Mouse (Mus musculus): ENCODE measurements around the gene Fcrl1. TPM values are rescaled to one million over a fixed set of nuclear protein-coding genes. Genes with fewer than 3 reads are reported as not detected.
"Not testable (repeated sequence)": the region's sequence is repeated elsewhere in the genome, so short reads cannot be mapped to it uniquely, and the experiment has no call there.

The Fcrl1 gene
- under 1 TPM in 1 of 2 experiments, not detected in 1; 0.31 TPM for total RNA-seq (2021)

- DNase-seq: no peak
- intact Hi-C loops (cut with DNase I): no loop called here
Measured at GRCm38 (mm10) chr3:87376195-87377165, at the start of gene Fcrl1. Fcrl1 (plus strand) TSS chr3:87376387.

DNA sequence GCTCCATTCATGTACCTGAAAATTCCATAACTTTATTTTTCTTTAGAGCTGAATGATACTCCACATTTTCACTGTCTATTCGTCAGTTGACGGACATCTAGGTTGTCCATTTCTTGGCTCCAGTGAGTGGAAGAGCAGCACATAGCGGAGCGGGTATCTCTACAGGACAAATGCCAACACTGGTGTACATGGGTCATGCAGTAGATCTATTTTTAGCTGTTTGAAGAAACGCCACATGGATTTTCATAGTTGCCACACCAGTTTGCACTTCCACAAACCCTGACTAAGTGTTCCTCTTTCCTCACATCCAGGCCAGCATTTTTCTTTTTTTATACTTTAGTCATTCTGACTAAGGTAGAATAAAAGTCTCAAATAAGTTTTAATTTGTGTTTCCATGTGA, 38.3 kb upstream of the Fcrl1 start:
- intact Hi-C loops (cut with DNase I): no loop called here

GRCm38 (mm10) chr3:87350992-87351391, 25.2 kb upstream of the Fcrl1 start:
- DNase-seq; intact Hi-C loops (cut with DNase I): not testable (repeated sequence)

More for the DNA sequence above, 38.3 kb upstream of the Fcrl1 start:
- peak in 1 of 2 experiments; percentile 9 for DNase-seq

GRCm38 (mm10) chr3:87357581-87357980, 18.6 kb upstream of the Fcrl1 start, which contains the start of gene Cd5l:
Cd5l (plus strand) TSS chr3:87357881.
- intact Hi-C loops (cut with DNase I): no loop called here
- no peak for DNase-seq

GRCm38 (mm10) chr3:87359215-87359614, 17.0 kb upstream of the Fcrl1 start:
- intact Hi-C loops (cut with DNase I): no loop called here
- DNase-seq: no peak

- intact Hi-C loops (cut with DNase I): no loop called here
- DNase-seq: no peak
Measured at GRCm38 (mm10) chr3:87360466-87360865, 15.7 kb upstream of the Fcrl1 start.

DNA sequence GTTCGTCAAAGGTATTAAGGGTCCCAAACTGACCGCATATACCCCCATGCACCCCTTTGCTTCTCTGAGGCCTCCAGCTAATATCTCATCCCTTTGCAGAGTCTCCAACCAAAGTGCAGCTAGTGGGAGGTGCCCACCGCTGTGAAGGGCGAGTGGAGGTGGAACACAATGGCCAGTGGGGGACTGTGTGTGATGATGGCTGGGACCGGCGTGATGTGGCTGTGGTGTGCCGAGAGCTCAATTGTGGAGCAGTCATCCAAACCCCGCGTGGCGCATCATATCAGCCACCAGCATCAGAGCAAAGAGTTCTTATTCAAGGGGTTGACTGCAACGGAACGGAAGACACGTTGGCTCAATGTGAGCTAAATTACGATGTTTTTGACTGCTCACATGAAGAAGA, 10.5 kb upstream of the Fcrl1 start:
- DNase-seq: no peak
- intact Hi-C loops (cut with DNase I): no loop called here

DNA sequence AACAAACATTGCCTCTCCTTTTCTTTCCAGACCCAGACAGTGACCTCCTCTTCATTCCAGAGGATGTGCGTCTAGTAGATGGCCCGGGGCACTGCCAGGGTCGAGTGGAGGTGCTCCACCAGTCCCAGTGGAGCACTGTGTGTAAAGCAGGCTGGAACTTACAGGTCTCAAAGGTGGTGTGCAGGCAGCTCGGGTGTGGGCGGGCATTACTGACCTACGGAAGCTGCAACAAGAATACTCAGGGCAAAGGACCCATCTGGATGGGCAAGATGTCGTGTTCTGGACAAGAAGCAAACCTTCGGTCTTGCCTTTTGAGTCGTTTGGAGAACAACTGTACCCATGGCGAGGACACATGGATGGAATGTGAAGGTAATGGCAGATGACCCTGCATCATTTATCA, 8.7 kb upstream of the Fcrl1 start:
- no peak for DNase-seq
- intact Hi-C loops (cut with DNase I): no loop called here

GRCm38 (mm10) chr3:87369181-87369580, 7.0 kb upstream of the Fcrl1 start:
- DNase-seq: no peak
- intact Hi-C loops (cut with DNase I): no loop called here

DNA sequence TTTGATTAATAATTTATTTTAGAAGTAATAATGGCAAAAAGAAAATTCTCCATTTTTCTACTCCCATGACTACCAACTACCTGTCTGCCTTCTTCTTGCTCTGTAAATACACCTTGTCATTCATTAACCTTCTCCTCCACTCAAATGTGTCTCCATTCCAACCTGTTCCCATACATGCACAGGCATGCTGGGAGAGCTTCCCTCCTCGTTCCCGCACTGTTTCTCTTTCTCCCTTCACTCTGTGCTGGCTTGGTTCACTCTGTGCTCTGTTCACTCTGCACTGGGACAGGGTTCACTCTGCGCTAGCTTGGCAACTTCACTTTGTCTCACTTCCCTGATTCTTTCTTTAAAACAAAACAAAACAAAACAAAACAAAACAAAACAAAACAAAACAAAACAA, 1.0 kb downstream of the Fcrl1 start:
- no peak for DNase-seq
- intact Hi-C loops (cut with DNase I): no loop called here

DNA sequence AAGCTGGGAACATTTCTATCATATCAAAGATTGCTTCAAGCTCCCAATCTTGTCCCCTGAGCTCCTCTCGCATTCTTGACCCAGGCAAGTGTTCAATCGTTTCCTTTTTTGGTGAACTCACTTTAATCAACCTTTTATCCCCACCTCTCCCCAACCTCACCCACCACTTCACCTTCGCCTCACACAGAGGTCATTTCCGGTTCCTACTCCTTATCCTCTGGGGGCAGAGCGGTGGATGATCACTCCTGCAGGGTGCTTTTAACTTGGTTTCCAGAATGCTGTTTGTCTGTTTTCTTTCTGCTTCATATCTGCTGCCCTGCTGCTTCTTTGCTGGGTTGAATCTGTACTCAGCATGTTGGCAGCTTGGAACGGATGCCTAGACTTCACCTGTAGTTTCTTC, 1.5 kb downstream of the Fcrl1 start:
- DNase-seq: no peak
- intact Hi-C loops (cut with DNase I): no loop called here

- DNase-seq; intact Hi-C loops (cut with DNase I): not testable (repeated sequence)
Measured at GRCm38 (mm10) chr3:87379641-87380315, 3.6 kb downstream of the Fcrl1 start.

DNA sequence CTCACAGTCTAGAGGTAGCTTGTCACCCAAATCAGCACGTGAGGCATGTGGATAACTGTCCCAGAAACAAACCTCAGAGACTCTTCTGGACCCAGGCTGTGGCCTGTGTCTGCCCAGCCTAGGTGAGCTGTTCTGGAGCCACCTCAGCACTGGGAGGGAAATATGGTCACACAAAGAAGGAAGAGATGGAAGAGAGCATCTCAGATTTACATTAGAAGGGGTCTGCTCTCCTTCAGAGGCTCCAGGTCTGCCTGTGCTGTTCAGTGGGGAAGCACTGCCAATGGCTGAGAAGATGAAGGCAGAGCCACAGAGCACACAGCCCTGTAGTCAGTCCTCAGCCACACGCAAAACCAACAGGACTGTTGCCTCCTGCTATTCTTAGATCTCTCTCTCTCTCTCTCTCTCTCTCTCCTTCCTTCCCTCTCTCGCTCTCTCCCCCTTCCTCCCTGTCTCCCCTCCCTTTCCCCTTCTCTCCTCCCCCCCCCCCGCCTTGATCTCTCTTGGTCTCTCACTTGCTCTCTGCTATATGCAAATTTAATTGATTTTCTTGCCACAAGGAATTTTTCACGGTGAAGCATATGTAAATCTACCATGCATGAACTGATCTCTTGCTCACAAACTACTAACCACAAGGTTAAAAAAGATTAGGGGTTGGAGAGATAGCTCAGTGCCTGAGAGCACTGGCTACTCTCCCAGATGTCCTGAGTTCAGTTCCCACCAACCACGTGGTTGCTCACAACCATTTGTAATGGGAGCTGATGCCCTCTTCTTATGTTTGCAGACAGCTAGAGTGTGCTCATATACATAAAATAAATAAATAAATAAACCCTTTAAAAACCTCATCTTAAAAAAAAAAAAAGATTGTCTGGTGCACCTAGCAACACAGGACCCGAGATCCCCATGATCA, 5.9 kb downstream of the Fcrl1 start:
- DNase-seq: no peak
- intact Hi-C loops (cut with DNase I): no loop called here

DNA sequence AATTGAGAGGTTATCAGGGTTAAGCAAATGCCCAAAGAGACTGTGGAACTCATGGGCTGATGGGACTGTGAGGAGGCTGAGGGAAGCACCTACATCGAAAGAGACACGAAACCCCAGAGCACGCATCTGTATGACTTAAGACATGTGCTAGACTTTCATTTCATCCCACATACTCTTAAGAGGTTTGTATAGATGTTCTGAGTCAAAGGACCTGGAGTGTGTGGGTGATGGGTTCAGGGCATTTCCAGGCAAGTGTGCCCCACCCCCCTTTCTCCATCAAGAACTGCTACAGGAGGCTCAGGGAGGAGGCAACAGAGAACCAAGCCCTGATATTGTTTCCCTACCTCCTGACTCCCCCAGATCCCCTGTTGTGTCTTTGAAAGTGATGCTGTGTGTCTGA, 7.1 kb downstream of the Fcrl1 start:
- no peak for DNase-seq
- intact Hi-C loops (cut with DNase I): no loop called here

GRCm38 (mm10) chr3:87385105-87385504, 8.9 kb downstream of the Fcrl1 start:
- DNase-seq: no peak
- intact Hi-C loops (cut with DNase I): no loop called here

GRCm38 (mm10) chr3:87390935-87391334, 14.7 kb downstream of the Fcrl1 start:
- no peak for DNase-seq
- intact Hi-C loops (cut with DNase I): no loop called here

DNA sequence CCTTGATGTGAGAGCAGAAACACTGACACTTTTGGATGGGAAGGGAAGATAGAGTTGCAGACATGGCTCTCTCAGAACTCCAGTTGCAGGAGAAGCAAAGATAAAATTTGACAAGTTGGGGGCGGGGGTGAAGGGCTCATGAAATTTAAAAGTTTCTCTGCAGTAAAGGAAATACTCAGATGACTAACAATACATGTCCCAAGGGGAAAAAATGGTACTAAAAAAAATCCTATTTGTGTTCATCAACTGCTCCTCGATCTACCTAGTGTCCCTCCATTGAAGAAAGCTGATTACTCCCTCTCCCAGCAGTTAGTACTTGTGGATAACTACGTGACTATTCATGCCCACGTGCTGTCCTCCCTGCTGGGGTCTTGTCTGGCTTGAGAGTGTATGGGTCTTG, 22.6 kb downstream of the Fcrl1 start:
- intact Hi-C loops (cut with DNase I): no loop called here
- DNase-seq: no peak

DNA sequence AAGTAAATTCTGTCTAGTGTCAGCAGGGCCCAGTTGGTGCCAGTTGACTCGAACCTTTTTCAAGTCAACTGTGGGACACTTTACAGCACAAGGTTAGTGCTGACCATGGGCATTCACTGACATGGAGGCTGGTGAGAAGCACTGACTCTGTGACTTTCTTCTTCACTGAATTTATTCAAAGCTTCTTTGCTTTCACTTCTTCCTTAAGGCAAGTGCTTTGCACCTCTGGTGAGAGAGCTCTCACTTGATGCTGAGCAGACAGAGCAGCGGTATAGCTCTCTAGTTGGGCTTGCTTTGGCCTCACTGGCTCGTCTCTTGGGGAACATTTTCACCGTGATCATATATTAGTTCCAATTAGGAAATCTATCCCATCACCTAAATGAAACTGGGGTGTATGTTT, 23.7 kb downstream of the Fcrl1 start:
- intact Hi-C loops (cut with DNase I): loop anchor here (5.0 kb wide), 1 partner anchor 158 kb away; no protein-coding TSS in a partner anchor
- no peak for DNase-seq

DNA sequence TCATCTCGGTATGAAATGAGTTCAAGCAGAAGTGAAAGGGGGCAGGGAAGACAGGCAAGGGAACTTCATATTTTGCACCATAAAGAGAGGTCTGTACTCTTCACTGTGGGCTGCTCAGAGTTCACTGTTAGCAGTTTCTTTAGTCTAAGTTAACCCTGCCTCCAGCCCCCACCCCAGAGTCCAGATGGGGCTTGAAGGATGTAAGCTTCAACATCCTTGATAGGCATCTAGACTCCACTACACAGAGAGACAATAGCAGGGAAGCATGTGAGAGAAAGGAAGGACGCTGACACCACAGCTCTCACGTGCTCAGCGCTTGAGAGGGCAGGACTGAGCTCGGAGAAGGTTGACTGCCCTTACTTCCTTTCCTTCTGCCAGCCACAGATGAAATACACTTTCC, 25.1 kb downstream of the Fcrl1 start:
- DNase-seq: no peak
- intact Hi-C loops (cut with DNase I): loop anchor here (5.0 kb wide), 1 partner anchor 159 kb away; no protein-coding TSS in a partner anchor

- peak in 1 of 2 experiments; percentile 10 for DNase-seq
- intact Hi-C loops (cut with DNase I): no loop called here
Measured at GRCm38 (mm10) chr3:87408171-87408570, 32.0 kb downstream of the Fcrl1 start.
